Mouse (Mus musculus): ENCODE results near the gene Wdr11.

- no peak for TF ChIP-seq POLR2A (IDR thresholded peaks at IDR 0.05; ENCODE audit: insufficient read depth, low read depth, low read length)
- no peak for TF ChIP-seq CTCF (IDR thresholded peaks at IDR 0.05; ENCODE audit: insufficient read depth, low read depth, low read length)
These were observed 82.9 kb downstream of the Wdr11 start for GRCm38 (mm10) chr7:129674558-129674957.

All from olfactory bulb, adult 2 months (tissue).